In the genomic region with DNA sequence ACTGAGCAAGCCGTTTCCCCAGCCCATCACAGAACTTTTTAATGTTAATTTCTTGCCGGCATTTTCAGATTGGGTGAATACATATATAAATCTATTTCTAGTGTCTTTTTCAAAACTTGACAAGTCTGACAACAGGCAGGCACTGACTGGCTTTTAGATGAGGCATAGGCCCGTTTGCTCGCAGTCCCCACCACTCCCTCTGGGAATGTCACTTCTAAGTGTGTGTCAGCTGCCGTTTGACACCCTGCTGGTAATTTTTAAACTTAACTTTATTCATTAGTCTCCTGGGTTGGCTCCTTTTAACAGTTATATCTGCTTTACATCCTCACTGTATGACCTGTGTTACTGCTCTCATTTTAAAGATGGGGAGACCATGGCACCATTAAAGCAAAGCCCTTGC, we compare ENCODE assay signal across 22 mouse cellular contexts. TPM values are rescaled to one million over a fixed set of nuclear protein-coding genes. Genes with fewer than 3 reads are reported as not detected.
A peak's percentile ranks its signal among the peaks of the same experiment; 100 is the strongest.
DNase-seq lines count a peak whose midpoint lies in the region; ATAC-seq and TF ChIP-seq lines count a peak whose summit lies in the region.
"Had no signal": no experiment of that assay in that cellular context is flagged by ENCODE, and none has a peak within 500 bp of the region (broad histone marks: within the 10 kb centered on the region; RNA-seq: fewer than 3 reads in every experiment).

No protein-coding gene starts in this region.

- peak; percentile 21; the same call in 1 of the 2 replicates for ATAC-seq in forebrain, embryonic 16.5 days
- ATAC-seq in forebrain, embryonic 13.5 days, result no peak
- ATAC-seq: CD4-positive, CD25-positive, alpha-beta regulatory T cell, adult 4 months had no signal

- WGBS in forebrain, embryonic 16.5 days, result 62% methylated on average over 5 of the region's 5 CpGs
- 80% methylated on average over 5 of the region's 5 CpGs for WGBS in forebrain, embryonic 13.5 days

- H3K4me1 ChIP-seq in forebrain, embryonic 16.5 days (replicated peaks; ENCODE audit: control insufficient read depth, insufficient read depth, low read length), result peaks cover 4% of the 10 kb centered on the region; the same call in 1 of the 2 replicates
- H3K4me1 ChIP-seq in forebrain, embryonic 13.5 days, result no peaks in the 10 kb centered on the region
- H3K4me1 ChIP-seq: heart, embryonic 12.5 days; hindbrain, embryonic 10.5 days had no signal

- no peaks in the 10 kb centered on the region for H3K27me3 ChIP-seq in forebrain, embryonic 16.5 days (replicated peaks; ENCODE audit: control insufficient read depth, insufficient read depth, low read length)
- H3K27me3 ChIP-seq in forebrain, embryonic 13.5 days, result no peaks in the 10 kb centered on the region
- H3K27me3 ChIP-seq: embryonic facial prominence, embryonic 15.5 days; heart, embryonic 12.5 days; heart, embryonic 15.5 days; intestine, embryonic 15.5 days had no signal

- no peaks in the 10 kb centered on the region for H3K36me3 ChIP-seq in forebrain, embryonic 16.5 days (ENCODE audit: control insufficient read depth, insufficient read depth)
- H3K36me3 ChIP-seq in forebrain, embryonic 13.5 days (ENCODE audit: poor library complexity, severe bottlenecking), result no peaks in the 10 kb centered on the region
- H3K36me3 ChIP-seq: embryonic facial prominence, embryonic 15.5 days; heart, embryonic 12.5 days; heart, embryonic 15.5 days; hindbrain, embryonic 10.5 days; hindbrain, embryonic 13.5 days; intestine, embryonic 15.5 days had no signal

- no peaks in the 10 kb centered on the region for H3K9me3 ChIP-seq in forebrain, embryonic 16.5 days (ENCODE audit: control insufficient read depth, low read length)
- H3K9me3 ChIP-seq in forebrain, embryonic 13.5 days (replicated peaks), result no peaks in the 10 kb centered on the region
- H3K9me3 ChIP-seq: embryonic facial prominence, embryonic 15.5 days; heart, embryonic 12.5 days; heart, embryonic 15.5 days; hindbrain, embryonic 10.5 days; hindbrain, embryonic 13.5 days; intestine, embryonic 15.5 days had no signal

- no peak overlapping the region for H3K27ac ChIP-seq in forebrain, embryonic 16.5 days (ENCODE audit: low read length)
- no peak overlapping the region for H3K27ac ChIP-seq in forebrain, embryonic 13.5 days
- peak overlapping the region; percentile 73 for H3K27ac ChIP-seq in layer of hippocampus, adult 2 months
- H3K27ac ChIP-seq: embryonic facial prominence, embryonic 15.5 days; gastrocnemius, adult 2 months; heart, embryonic 15.5 days; hindbrain, embryonic 10.5 days; hindbrain, embryonic 13.5 days; intestine, embryonic 15.5 days had no signal

- no peak overlapping the region for H3K4me2 ChIP-seq in forebrain, embryonic 16.5 days (ENCODE audit: low read length)
- no peak overlapping the region for H3K4me2 ChIP-seq in forebrain, embryonic 13.5 days
- H3K4me2 ChIP-seq: embryonic facial prominence, embryonic 15.5 days; heart, embryonic 12.5 days; heart, embryonic 15.5 days; hindbrain, embryonic 13.5 days; intestine, embryonic 15.5 days had no signal

- TF ChIP-seq CTCF in layer of hippocampus, adult 2 months (conservative IDR thresholded peaks at IDR 0.05), result 0 out of 2 replicates have a peak, but pooled peaks have one; percentile 15

- no peak overlapping the region for H3K4me3 ChIP-seq in forebrain, embryonic 16.5 days (replicated peaks; ENCODE audit: low read length)
- H3K4me3 ChIP-seq in forebrain, embryonic 13.5 days, result no peak overlapping the region
- no peak overlapping the region for H3K4me3 ChIP-seq in layer of hippocampus, adult 2 months
- H3K4me3 ChIP-seq: embryonic facial prominence, embryonic 15.5 days; gastrocnemius, adult 2 months; heart, embryonic 12.5 days; heart, embryonic 15.5 days; hindbrain, embryonic 10.5 days; hindbrain, embryonic 13.5 days; intestine, embryonic 15.5 days had no signal

- intact Hi-C loops in gastrocnemius, postnatal 14 days (cut with DNase I; ENCODE audit: low total_unique reads), result no loop called here

- DNase-seq in layer of hippocampus, adult 2 months (ENCODE audit: low spot score in 2 of 2), result no peak
- DNase-seq in layer of hippocampus, adult 18-20 months (ENCODE audit: low spot score in 2 of 2), result no peak
- DNase-seq in brain, adult 2 months (ENCODE audit: low read depth, low spot score), result peak; percentile 5
- DNase-seq in gastrocnemius, postnatal 14 days, result no peak
- DNase-seq: adrenal gland, adult 2 months; adrenal gland, postnatal 14 days; embryo, embryonic 11 days; gastrocnemius, adult 2 months; gastrocnemius, postnatal 25 days; heart, adult 18-20 months; heart, postnatal 36 days had no signal

- no peak overlapping the region for H3K9ac ChIP-seq in forebrain, embryonic 16.5 days (replicated peaks; ENCODE audit: low read depth, low read length)
- no peak overlapping the region for H3K9ac ChIP-seq in forebrain, embryonic 13.5 days
- H3K9ac ChIP-seq: embryonic facial prominence, embryonic 15.5 days; heart, embryonic 12.5 days; heart, embryonic 15.5 days; hindbrain, embryonic 13.5 days; intestine, embryonic 15.5 days had no signal

RNA-seq across cellular contexts. Expression of a gene that starts 21.2 kb away (rescaled TPM):
- polyA plus RNA-seq in forebrain, embryonic 16.5 days (2015; fragmentation: Nextera tagmentation; extraction: Ambion mirVana), result 5.8 and 6.0 TPM in 2 replicates
- polyA plus RNA-seq in forebrain, embryonic 13.5 days (2015; fragmentation: Nextera tagmentation; extraction: Ambion mirVana), result 2.6 and 3.5 TPM in 2 replicates
- 100 to 1,000 TPM in 1 of 2 experiments, 10 to 100 TPM in 1; 98.9 to 106 TPM for total RNA-seq in layer of hippocampus, adult 2 months (2021)
- 10 to 100 TPM; 91.5 to 93.5 TPM for total RNA-seq in layer of hippocampus, adult 18-20 months (2021)
- total RNA-seq in gastrocnemius, postnatal 14 days (2021), result 10 to 100 TPM; 11.0 to 12.1 TPM
- total RNA-seq: MEL had no signal
- polyA plus RNA-seq: C2C12; CD4-positive, CD25-positive, alpha-beta regulatory T cell, adult 4 months had no signal

Comparison
In these comparisons a context has a peak if more than half of its experiments do, and no peak if none do; other contexts are left out.
1. RNA of a gene that starts 21.2 kb away (total RNA-seq): 98.9 to 106 TPM in layer of hippocampus, adult 2 months and 91.5 to 93.5 TPM in layer of hippocampus, adult 18-20 months; 11.0 to 12.1 TPM in gastrocnemius, postnatal 14 days; every median in the first group is over 4 times any median in the second.